Mouse (Mus musculus): ENCODE results near the gene Tead2. TPM values are rescaled to one million over a fixed set of nuclear protein-coding genes. Genes with fewer than 3 reads are reported as not detected.
"Not testable (repeated sequence)": the region's sequence is repeated elsewhere in the genome, so short reads cannot be mapped to it uniquely, and the experiment has no call there.

Tead2 gene
- total RNA-seq, 2 experiments from 2014 or later, result 0.51 TPM; not detected in 1

DNA sequence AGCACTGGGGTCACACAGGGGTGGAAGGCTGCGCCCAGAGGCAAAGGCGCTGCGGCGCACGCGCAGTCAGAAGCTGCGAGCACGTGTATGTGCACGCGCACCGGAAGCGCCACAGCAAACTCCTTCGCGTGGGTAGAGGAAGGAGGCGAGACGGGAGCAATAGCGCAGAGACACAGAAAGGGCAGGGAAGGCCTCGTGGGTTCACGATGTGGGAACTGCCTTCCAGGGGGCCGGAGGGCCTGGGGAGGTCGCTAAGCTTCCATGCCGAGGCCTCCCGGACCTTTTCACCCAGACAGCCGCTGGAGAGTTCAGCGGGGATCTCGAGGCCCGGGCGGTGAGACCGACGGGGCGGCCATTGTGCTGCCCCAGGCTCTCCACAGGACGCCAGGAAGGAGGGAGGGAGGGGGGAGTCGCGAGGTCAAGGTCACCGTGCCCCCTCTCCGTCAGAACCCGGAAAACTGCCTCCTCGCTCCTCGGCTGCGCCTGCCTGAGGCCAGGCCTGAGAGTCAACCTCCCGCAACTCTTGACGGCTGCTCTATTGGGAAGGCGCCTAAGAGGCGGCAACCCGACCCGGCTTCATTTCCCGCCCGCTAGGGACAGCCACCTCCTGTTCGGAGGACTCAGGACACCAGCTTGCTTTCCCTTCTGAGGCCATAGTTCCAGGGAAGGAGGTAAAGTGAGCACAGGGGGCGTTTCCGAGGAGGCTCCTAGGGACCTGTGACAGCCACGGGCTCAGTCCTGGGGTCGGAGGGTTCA, 25.3 kb downstream of the Tead2 start, which contains the start of gene Slc6a16:
Gene Slc6a16, plus strand, starts transcription at position 453 of the 756 bp plus-strand sequence.
- no peak for ATAC-seq (replicated peaks; ENCODE audit: low FRiP score, poor library complexity, severe bottlenecking)

DNA sequence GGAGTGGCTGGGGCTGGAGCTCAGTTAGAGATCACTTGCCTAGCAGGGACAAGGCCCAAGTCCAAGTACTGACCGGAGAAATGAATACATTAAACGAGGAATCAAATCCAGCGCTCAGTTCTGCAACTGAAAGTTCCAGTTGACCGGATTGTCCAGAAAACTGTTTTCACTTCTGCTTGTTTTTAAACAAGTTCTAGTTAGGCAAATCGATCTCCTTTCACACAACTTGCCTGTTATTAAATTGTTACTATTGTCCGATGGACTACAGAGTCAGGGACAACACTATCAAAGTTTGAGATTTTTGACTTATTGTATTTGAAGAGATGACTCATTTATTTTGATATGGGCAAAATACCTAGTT, 25.8 kb downstream of the Tead2 start:
- ATAC-seq (replicated peaks; ENCODE audit: low FRiP score, poor library complexity, severe bottlenecking), result no peak

DNA sequence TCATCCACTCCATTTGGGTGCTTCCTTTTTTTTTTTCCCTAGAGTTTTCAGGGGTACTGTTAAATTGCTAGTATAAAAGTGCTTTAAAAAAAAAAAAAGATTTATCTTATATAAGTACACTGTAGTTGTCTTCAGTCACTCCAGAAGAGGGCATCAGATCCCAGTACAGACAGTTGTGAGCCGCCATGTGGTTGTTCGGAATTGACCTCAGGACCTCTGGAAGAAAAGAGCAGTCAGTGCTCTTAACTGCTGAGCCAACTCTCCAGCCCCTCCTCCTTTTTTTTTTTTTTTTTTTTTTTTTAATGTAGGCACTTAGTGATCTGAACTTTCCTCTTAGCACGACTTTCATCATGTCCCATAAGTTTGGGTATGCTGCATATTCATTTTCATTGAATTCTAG, 32.1 kb downstream of the Tead2 start:
- ATAC-seq (replicated peaks; ENCODE audit: low FRiP score, poor library complexity, severe bottlenecking), result no peak

DNA sequence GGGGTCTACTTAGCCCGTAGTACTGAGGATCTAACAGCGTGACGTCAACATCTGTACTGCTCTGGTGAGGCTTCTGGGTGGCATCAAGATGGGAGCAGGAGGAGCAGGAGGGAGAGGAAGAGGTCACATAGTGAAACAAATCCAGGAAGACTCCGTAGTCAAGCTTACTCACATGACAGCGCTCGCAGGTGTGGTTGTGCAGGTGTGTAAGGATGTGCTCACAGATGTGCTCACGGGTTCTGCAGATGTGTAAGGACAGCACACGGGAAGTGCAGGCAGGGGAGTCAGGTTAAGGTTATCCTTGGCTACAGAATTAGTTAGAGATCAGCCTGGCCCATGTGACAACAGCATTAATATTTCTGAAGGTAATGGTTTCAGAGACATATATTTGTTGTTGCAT, 38.3 kb downstream of the Tead2 start:
- ATAC-seq (replicated peaks; ENCODE audit: low FRiP score, poor library complexity, severe bottlenecking), result no peak

DNA sequence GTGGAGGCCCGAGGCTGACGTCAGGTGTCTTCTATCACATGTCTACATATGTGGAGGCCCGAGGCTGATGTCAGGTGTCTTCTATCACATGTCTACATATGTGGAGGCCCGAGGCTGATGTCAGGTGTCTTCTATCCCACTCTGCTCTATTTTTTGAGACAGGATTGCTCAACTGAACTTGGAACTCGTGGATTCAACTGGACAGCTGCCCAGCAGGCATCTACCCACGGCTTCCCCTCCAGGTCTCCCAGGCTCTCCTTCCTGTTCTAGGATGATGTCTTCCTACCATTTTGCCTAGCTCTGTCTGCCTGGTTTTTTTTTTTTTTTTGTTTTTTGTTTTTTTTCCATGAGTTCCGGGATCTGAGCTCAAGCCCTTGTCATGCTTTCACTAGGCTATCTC, 40.3 kb downstream of the Tead2 start:
- ATAC-seq (replicated peaks; ENCODE audit: low FRiP score, poor library complexity, severe bottlenecking), result not testable (repeated sequence)

DNA sequence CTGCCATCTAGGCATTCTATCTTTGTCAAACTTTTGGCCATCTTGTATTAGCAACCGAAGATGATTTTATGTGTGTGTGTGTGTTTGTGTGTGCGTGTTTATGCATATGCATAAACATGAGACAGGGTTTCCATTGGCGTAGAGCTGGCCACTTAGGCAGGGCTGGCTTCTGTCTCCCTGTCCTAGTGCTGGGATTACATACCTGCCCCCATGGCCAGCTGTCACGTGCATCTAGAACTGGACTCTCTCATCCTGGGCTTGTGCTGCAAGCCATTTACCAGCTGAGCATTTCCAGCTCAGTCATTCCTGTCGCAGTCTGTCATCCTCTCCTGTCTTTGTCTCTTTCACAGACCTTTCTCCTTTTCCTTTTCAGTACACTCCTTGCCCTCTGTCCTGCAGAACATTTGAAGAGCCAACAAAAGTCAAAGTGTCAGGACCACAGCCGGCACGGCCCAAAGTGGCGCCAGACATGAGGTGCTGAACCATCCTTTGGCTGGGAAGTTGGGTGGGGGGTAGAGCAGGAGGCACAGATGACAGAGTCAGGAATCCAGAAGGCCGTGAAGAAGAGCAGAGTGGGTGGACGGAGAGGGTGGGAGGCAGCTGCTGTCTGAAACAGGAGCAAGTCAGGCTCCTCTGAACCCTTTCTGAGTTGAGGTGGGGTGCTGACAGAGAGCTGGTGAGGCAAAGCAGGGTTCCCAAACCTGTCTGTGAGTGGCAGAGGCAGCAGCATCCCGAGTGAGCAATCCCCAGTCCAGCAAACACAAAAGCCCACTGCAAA, 41.7 kb downstream of the Tead2 start:
- ATAC-seq (replicated peaks; ENCODE audit: low FRiP score, poor library complexity, severe bottlenecking), result no peak

DNA sequence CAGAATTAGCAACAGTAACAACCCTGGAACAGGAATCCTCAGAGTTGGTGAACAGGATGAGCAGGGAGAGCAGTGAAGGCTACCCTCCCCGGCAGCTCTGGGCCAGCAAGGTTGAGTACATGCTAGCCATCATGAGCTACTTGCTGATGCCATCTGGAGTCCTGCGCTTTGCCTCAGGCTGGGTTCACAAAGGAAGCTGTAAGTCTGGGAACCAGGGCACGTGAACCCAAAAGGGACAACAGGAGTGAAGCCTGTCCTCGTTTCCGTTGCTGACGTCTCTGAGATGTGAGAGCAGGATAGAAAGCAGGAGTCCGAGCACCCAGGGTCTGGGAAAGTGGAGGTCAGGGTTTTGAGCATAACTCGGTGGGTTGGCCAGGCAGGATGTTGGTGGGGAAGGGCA, 43.7 kb downstream of the Tead2 start:
- no peak for ATAC-seq (replicated peaks; ENCODE audit: low FRiP score, poor library complexity, severe bottlenecking)

DNA sequence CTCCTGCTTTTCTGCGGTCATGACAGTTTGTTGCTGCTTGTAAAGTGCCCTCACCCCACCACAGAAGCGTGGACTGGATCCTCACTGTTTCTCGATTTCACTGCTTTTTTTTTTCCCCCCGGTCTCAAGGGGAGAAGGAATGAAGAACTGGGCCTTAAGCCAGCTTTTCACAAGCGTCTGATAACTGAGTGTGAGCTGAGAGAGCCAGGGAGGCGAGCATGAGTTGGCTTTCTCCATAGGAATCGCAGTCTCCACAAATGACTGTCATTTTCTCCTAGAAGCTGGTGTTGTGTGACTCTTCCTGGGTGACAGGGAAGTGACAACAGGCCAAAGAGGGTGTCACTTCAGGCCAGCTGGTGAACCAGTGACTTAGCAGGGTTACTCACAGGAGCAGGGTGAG, 46.7 kb downstream of the Tead2 start:
- ATAC-seq (replicated peaks; ENCODE audit: low FRiP score, poor library complexity, severe bottlenecking), result no peak

DNA sequence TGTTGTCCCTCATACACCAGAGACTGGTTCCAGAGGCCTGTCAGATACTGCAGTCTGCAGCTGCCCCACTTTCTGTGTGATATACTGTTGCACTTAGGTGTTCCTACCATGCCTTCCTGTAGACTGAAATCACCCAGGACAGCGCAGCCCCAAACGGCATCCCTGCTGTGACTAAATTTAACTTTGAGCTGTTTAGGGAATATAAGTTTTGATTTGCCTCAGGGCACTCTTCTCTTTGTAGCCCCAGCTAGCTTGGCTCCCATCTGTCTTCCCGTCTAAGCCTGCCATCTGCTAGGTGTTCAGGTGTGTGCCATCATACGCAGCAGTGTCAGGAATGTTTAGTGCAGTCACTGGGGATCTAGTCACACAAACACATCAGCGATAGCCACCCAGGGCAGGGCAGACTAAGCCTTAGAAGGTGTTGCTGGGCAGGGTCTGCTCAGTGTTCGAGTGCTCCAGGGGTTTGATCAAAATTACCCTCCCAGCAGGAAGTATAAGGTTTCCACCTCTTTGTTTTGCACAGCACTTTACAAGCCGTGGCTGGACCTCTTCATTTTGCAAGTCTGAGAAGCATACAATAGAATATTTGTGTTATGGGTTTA, 47.6 kb downstream of the Tead2 start:
- ATAC-seq (replicated peaks; ENCODE audit: low FRiP score, poor library complexity, severe bottlenecking), result no peak

DNA sequence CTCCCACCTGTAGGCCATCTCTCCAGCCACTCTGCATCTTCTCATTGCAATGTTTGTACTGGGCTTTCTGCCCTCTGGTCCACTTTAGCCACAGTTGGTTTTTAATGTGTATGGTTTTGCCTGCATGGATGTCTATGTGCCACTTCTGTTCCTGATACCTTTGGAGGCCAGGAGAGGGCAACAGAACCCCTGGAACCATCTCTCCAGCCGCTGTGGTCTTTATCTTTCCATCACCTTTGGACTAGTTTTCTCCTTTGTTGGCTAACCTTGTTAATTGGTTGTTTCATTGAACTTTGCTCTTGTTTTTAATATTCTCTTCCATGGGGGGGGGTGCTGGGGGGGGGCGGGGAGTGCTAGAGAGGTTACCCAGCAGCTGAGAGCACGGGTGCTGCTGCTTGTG, 48.8 kb downstream of the Tead2 start:
- no peak for ATAC-seq (replicated peaks; ENCODE audit: low FRiP score, poor library complexity, severe bottlenecking)

DNA sequence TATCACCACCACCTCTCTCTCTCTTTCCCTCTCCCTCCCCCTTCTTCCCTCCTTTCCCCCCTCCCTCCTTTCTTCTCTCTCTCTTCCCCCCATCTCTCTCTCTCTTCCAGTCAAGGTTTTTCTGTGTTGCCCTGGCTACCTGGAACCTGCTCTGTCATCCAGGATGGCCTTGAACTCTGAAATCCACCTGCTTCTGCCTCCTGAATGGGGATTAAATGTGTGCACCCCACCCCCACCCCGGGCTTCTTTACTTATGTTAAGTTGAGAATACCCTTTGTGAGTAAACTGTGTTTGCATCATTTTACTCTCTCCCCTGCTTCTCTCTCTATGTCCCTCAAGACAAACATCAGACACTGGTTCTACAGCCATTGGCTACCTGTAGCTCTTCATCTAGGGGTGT, 50.0 kb downstream of the Tead2 start:
- no peak for ATAC-seq (replicated peaks; ENCODE audit: low FRiP score, poor library complexity, severe bottlenecking)

DNA sequence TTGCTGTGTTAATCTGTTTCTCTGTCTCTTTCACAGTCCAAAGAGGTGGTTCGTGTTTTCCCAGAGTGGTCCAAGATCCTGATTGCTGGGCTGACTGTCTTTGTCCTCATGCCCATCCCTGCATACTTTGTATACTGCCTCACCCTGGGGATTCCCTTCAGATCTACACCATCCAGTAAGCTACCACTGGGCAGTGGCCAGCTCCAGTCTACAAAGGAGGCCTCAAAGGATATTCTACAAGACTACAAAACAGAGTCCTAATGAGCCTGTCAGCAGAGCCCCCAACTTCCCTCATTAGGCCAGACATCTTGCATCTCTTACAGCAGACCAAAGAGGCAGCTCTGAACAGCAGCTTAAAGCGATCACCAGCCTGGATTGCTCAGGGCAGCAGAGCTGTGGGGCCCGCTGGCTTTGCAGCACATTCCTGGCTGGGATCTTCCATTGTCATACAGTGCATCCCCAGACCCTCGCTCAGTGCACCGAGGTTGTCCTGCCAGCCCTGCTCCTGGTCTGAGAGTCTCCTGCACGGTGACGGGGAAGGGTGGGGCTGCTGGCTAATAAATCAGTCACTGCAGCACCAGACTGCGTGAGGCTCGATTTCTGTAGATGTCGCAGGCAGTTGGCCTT, 57.3 kb downstream of the Tead2 start:
- ATAC-seq (replicated peaks; ENCODE audit: low FRiP score, poor library complexity, severe bottlenecking), result no peak

DNA sequence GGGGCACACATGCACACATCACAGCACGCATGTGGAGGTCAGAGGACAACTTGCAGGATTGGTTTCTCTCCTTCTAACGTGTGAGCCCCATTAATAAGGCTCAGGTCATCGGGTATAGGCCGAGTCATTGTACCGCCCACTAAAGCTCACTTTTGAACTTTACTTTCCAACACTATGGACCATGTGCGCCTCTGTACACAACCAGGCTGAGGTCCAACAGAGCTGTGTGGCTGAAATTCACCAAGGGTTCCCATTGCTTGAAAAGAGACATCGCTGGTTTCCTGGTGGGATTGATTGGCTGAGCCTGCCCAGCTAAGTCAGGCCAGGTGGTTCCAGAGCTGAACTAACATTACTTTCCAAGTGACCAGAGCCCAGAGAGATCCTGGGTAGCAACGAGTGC, 58.1 kb downstream of the Tead2 start:
- ATAC-seq (replicated peaks; ENCODE audit: low FRiP score, poor library complexity, severe bottlenecking), result no peak

DNA sequence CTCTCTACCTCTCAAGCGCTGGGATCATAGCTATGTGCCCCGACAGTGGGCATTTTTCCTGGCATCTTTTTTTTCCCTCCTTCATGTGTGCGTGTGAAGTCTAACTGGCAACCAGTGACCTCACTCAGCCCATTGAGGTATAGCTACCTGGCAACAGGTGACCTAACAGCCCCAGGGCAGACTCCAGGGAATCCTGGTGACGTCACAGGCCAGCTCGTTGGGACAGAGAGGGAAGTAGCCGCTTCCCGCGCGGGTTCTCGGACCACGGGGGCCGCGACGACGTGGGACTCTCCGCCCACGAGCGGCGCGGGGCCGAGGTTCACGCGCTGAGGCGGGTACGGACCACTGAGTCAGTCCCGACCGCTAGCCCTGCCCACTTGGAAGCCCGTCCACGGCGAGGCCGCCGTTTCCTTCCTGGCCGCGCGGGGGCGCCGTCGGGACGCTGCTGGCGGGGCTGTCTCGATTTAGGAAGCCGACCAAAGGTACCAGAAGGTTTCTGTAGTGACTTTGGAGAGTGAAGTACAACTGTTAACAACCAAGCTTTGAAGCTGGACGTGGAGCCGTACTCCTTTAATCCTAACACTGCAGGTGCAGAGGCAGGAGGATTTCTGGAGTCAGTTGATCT, 61.7 kb downstream of the Tead2 start, which contains the start of gene Slc6a21:
Gene Slc6a21, plus strand, starts transcription at position 378 of the 625 bp plus-strand sequence.
- ATAC-seq (replicated peaks; ENCODE audit: low FRiP score, poor library complexity, severe bottlenecking), result peak; percentile 48; the same call in 1 of the 2 replicates

Other genes with a start within 250 kb of the Tead2 start
Only the 30 nearest of the 36 such genes appear.
- 2.9 and 9.6 TPM in 2 replicates for gene Bcl2l12, start 217.0 kb upstream of the Tead2 start, total RNA-seq (2015; ENCODE audit: low replicate concordance)
- gene Bcl2l12, start 217.0 kb upstream of the Tead2 start, total RNA-seq (2017; ENCODE audit: low replicate concordance), result 1.3 and 2.5 TPM in 2 replicates
- 7.9 and 10.7 TPM in 2 replicates for gene Scaf1, start 199.4 kb upstream of the Tead2 start, total RNA-seq (2015; ENCODE audit: low replicate concordance)
- 9.8 and 10.0 TPM in 2 replicates for gene Scaf1, start 199.4 kb upstream of the Tead2 start, total RNA-seq (2017; ENCODE audit: low replicate concordance)
- gene Rras, start 197.8 kb upstream of the Tead2 start, total RNA-seq (2015; ENCODE audit: low replicate concordance), result 7.5 and 10.8 TPM in 2 replicates
- gene Rras, start 197.8 kb upstream of the Tead2 start, total RNA-seq (2017; ENCODE audit: low replicate concordance), result 0.60 TPM in 1 of 2 replicates, not detected in the other
- 3.3 and 6.1 TPM in 2 replicates for gene Prr12, start 162.9 kb upstream of the Tead2 start, total RNA-seq (2015; ENCODE audit: low replicate concordance)
- gene Prr12, start 162.9 kb upstream of the Tead2 start, total RNA-seq (2017; ENCODE audit: low replicate concordance), result 0.60 and 0.70 TPM in 2 replicates
- gene Nosip, start 153.3 kb upstream of the Tead2 start, total RNA-seq (2015; ENCODE audit: low replicate concordance), result 10.4 and 20.7 TPM in 2 replicates
- 15.5 and 22.2 TPM in 2 replicates for gene Nosip, start 153.3 kb upstream of the Tead2 start, total RNA-seq (2017; ENCODE audit: low replicate concordance)
- gene Prrg2, start 153.1 kb upstream of the Tead2 start, total RNA-seq (2015; ENCODE audit: low replicate concordance), result 1.3 and 5.2 TPM in 2 replicates
- gene Prrg2, start 153.1 kb upstream of the Tead2 start, total RNA-seq (2017; ENCODE audit: low replicate concordance), result 0.34 and 7.0 TPM in 2 replicates
- 1.3 and 2.5 TPM in 2 replicates for gene Rcn3, start 123.5 kb upstream of the Tead2 start, total RNA-seq (2015; ENCODE audit: low replicate concordance)
- gene Rcn3, start 123.5 kb upstream of the Tead2 start, total RNA-seq (2017; ENCODE audit: low replicate concordance), result 6.7 and 7.5 TPM in 2 replicates
- 2.5 and 7.3 TPM in 2 replicates for gene Fcgrt, start 111.9 kb upstream of the Tead2 start, total RNA-seq (2015; ENCODE audit: low replicate concordance)
- 10.3 and 11.4 TPM in 2 replicates for gene Fcgrt, start 111.9 kb upstream of the Tead2 start, total RNA-seq (2017; ENCODE audit: low replicate concordance)
- 604 and 677 TPM in 2 replicates for gene Rps11, start 91.3 kb upstream of the Tead2 start, total RNA-seq (2015; ENCODE audit: low replicate concordance)
- gene Rps11, start 91.3 kb upstream of the Tead2 start, total RNA-seq (2017; ENCODE audit: low replicate concordance), result 233 and 238 TPM in 2 replicates
- gene Rpl13a, start 87.0 kb upstream of the Tead2 start, total RNA-seq (2015; ENCODE audit: low replicate concordance), result 517 and 725 TPM in 2 replicates
- gene Rpl13a, start 87.0 kb upstream of the Tead2 start, total RNA-seq (2017; ENCODE audit: low replicate concordance), result 475 and 688 TPM in 2 replicates
- gene Gm45713, start 79.5 kb upstream of the Tead2 start, total RNA-seq (2015; ENCODE audit: low replicate concordance), result not detected in 2 replicates
- not detected in 2 replicates for gene Gm45713, start 79.5 kb upstream of the Tead2 start, total RNA-seq (2017; ENCODE audit: low replicate concordance)
- gene Flt3l, start 79.3 kb upstream of the Tead2 start, total RNA-seq (2015; ENCODE audit: low replicate concordance), result 1.3 and 3.8 TPM in 2 replicates
- 2.6 and 3.6 TPM in 2 replicates for gene Flt3l, start 79.3 kb upstream of the Tead2 start, total RNA-seq (2017; ENCODE audit: low replicate concordance)
- 33.4 and 59.6 TPM in 2 replicates for gene Pih1d1, start 61.5 kb upstream of the Tead2 start, total RNA-seq (2015; ENCODE audit: low replicate concordance)
- gene Pih1d1, start 61.5 kb upstream of the Tead2 start, total RNA-seq (2017; ENCODE audit: low replicate concordance), result 2.7 and 15.8 TPM in 2 replicates
- 10.2 and 12.7 TPM in 2 replicates for gene Aldh16a1, start 61.2 kb upstream of the Tead2 start, total RNA-seq (2015; ENCODE audit: low replicate concordance)
- gene Aldh16a1, start 61.2 kb upstream of the Tead2 start, total RNA-seq (2017; ENCODE audit: low replicate concordance), result 6.3 and 10.3 TPM in 2 replicates
- gene Slc17a7, start 51.8 kb upstream of the Tead2 start, total RNA-seq (2015; ENCODE audit: low replicate concordance), result not detected in 2 replicates
- 0.28 TPM in 1 of 2 replicates, not detected in the other for gene Slc17a7, start 51.8 kb upstream of the Tead2 start, total RNA-seq (2017; ENCODE audit: low replicate concordance)
- not detected in 2 replicates for gene Gfy, start 36.2 kb upstream of the Tead2 start, total RNA-seq (2015; ENCODE audit: low replicate concordance)
- gene Gfy, start 36.2 kb upstream of the Tead2 start, total RNA-seq (2017; ENCODE audit: low replicate concordance), result not detected in 2 replicates
- gene Pth2, start 34.8 kb upstream of the Tead2 start, total RNA-seq (2015; ENCODE audit: low replicate concordance), result not detected in 2 replicates
- not detected in 2 replicates for gene Pth2, start 34.8 kb upstream of the Tead2 start, total RNA-seq (2017; ENCODE audit: low replicate concordance)
- gene Ccdc155, start 10.9 kb upstream of the Tead2 start, total RNA-seq (2015; ENCODE audit: low replicate concordance), result not detected in 2 replicates
- gene Ccdc155, start 10.9 kb upstream of the Tead2 start, total RNA-seq (2017; ENCODE audit: low replicate concordance), result not detected in 2 replicates
- 6.3 and 20.8 TPM in 2 replicates for gene Dkkl1, start 3.6 kb upstream of the Tead2 start, total RNA-seq (2015; ENCODE audit: low replicate concordance)
- 0.56 TPM in 1 of 2 replicates, not detected in the other for gene Dkkl1, start 3.6 kb upstream of the Tead2 start, total RNA-seq (2017; ENCODE audit: low replicate concordance)
- 38.9 and 50.1 TPM in 2 replicates for gene Cd37, start 23.4 kb downstream of the Tead2 start, total RNA-seq (2015; ENCODE audit: low replicate concordance)
- 18.7 and 20.7 TPM in 2 replicates for gene Cd37, start 23.4 kb downstream of the Tead2 start, total RNA-seq (2017; ENCODE audit: low replicate concordance)
- not detected in 2 replicates for gene Slc6a16, start 25.3 kb downstream of the Tead2 start, total RNA-seq (2015; ENCODE audit: low replicate concordance)
- gene Slc6a16, start 25.3 kb downstream of the Tead2 start, total RNA-seq (2017; ENCODE audit: low replicate concordance), result not detected in 2 replicates
- not detected in 2 replicates for gene Slc6a21, start 61.8 kb downstream of the Tead2 start, total RNA-seq (2015; ENCODE audit: low replicate concordance)
- gene Slc6a21, start 61.8 kb downstream of the Tead2 start, total RNA-seq (2017; ENCODE audit: low replicate concordance), result not detected in 2 replicates
- gene Trpm4, start 118.0 kb downstream of the Tead2 start, total RNA-seq (2015; ENCODE audit: low replicate concordance), result 0.42 TPM in 1 of 2 replicates, not detected in the other
- not detected in 2 replicates for gene Trpm4, start 118.0 kb downstream of the Tead2 start, total RNA-seq (2017; ENCODE audit: low replicate concordance)
- not detected in 2 replicates for gene Hrc, start 119.5 kb downstream of the Tead2 start, total RNA-seq (2015; ENCODE audit: low replicate concordance)
- not detected in 2 replicates for gene Hrc, start 119.5 kb downstream of the Tead2 start, total RNA-seq (2017; ENCODE audit: low replicate concordance)
- 1.9 TPM in 1 of 2 replicates, not detected in the other for gene Ppfia3, start 151.3 kb downstream of the Tead2 start, total RNA-seq (2015; ENCODE audit: low replicate concordance)
- gene Ppfia3, start 151.3 kb downstream of the Tead2 start, total RNA-seq (2017; ENCODE audit: low replicate concordance), result 0.26 TPM in 1 of 2 replicates, not detected in the other
- gene Lin7b, start 154.8 kb downstream of the Tead2 start, total RNA-seq (2015; ENCODE audit: low replicate concordance), result 1.5 TPM in 1 of 2 replicates, not detected in the other
- 5.4 TPM in 1 of 2 replicates, not detected in the other for gene Lin7b, start 154.8 kb downstream of the Tead2 start, total RNA-seq (2017; ENCODE audit: low replicate concordance)
- gene Snrnp70, start 180.0 kb downstream of the Tead2 start, total RNA-seq (2015; ENCODE audit: low replicate concordance), result 50.5 and 70.2 TPM in 2 replicates
- gene Snrnp70, start 180.0 kb downstream of the Tead2 start, total RNA-seq (2017; ENCODE audit: low replicate concordance), result 169 and 259 TPM in 2 replicates
- not detected in 2 replicates for gene Kcna7, start 189.9 kb downstream of the Tead2 start, total RNA-seq (2015; ENCODE audit: low replicate concordance)
- gene Kcna7, start 189.9 kb downstream of the Tead2 start, total RNA-seq (2017; ENCODE audit: low replicate concordance), result not detected in 2 replicates
- not detected in 2 replicates for gene Ntf5, start 197.9 kb downstream of the Tead2 start, total RNA-seq (2015; ENCODE audit: low replicate concordance)
- not detected in 2 replicates for gene Ntf5, start 197.9 kb downstream of the Tead2 start, total RNA-seq (2017; ENCODE audit: low replicate concordance)
- gene Lhb, start 205.1 kb downstream of the Tead2 start, total RNA-seq (2015; ENCODE audit: low replicate concordance), result not detected in 2 replicates
- not detected in 2 replicates for gene Lhb, start 205.1 kb downstream of the Tead2 start, total RNA-seq (2017; ENCODE audit: low replicate concordance)